Mouse (Mus musculus): ENCODE results near the gene Mrpl2. TPM values are rescaled to one million over a fixed set of nuclear protein-coding genes. Genes with fewer than 3 reads are reported as not detected.
A peak's percentile ranks its signal among the peaks of the same experiment; 100 is the strongest.

The Mrpl2 gene
- polyA plus RNA-seq, 1 experiment from 2014 or later = 94.8 TPM

DNA sequence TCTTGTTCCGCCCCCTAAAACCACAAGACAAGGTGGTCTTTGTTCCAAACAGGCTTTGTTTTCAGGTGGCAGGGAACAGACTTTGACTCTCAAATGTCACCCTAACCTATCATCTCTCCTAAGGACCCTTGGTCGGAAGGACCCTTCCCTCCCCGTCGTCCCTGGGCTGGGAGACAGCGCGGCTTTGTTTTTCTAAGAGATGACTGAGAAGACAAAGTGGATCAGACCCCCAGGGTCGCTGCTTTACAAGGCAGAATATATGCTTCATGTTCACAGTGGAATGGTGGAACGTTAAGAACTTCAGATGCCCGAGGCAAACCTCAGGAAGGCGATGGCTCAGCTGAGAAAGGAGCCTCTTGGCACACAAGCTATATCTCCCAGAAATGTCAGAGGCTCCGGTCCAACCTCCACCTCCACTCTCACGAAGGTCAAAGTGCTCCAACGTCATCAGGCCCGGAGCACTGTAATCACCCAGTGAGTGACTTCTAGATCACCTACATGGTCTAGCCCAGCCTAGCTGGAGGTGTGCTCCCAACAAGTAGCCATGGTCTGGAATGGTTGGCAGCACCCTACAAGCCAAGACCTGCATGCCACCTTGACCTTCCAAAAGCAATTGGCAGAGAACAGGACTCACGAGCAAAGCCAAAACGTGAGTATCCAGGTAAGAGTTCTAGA, 26.2 kb upstream of the Mrpl2 start:
- peak; percentile 52 for DNase-seq (ENCODE audit: low spot score)

GRCm38 (mm10) chr17:46621324-46621723, 24.7 kb upstream of the Mrpl2 start:
- DNase-seq (ENCODE audit: low spot score) = no peak
- H3K9me3 ChIP-seq (ENCODE audit: control insufficient read depth, low read length) = no peaks in the 10 kb centered on the region
- H3K4me3 ChIP-seq (ENCODE audit: low read depth, low read length) = no peak overlapping the region
- ATAC-seq (ENCODE audit: low FRiP score) = no peak
- H3K36me3 ChIP-seq (ENCODE audit: control insufficient read depth, insufficient read depth, low read length) = no peaks in the 10 kb centered on the region
- H3K27me3 ChIP-seq (ENCODE audit: control insufficient read depth, insufficient read depth, low read length) = no peaks in the 10 kb centered on the region
- 79% methylated on average over 15 of the region's 15 CpGs for WGBS
- peaks cover 22% of the 10 kb centered on the region for H3K4me1 ChIP-seq (replicated peaks; ENCODE audit: control insufficient read depth, insufficient read depth, low read length)
- no peak overlapping the region for H3K27ac ChIP-seq (ENCODE audit: low read depth, low read length)
- H3K9ac ChIP-seq (ENCODE audit: low read depth, low read length) = no peak overlapping the region
- no peak overlapping the region for H3K4me2 ChIP-seq (replicated peaks; ENCODE audit: low read depth, low read length)

More for the DNA sequence above, 26.2 kb upstream of the Mrpl2 start:
- Histone ChIP-seq H3K36me3 (ENCODE audit: control insufficient read depth, insufficient read depth, low read length) (no peaks in the 10 kb centered on the region), H3K4me2 (replicated peaks; ENCODE audit: low read depth, low read length) (peak overlapping the region; percentile 26), H3K4me1 (replicated peaks; ENCODE audit: control insufficient read depth, insufficient read depth, low read length) (peaks cover 22% of the 10 kb centered on the region), H3K4me3 (ENCODE audit: low read depth, low read length) (no peak overlapping the region), H3K27ac (ENCODE audit: low read depth, low read length) (peak overlapping the region; percentile 80), H3K9ac (ENCODE audit: low read depth, low read length) (peak overlapping the region; percentile 54), H3K27me3 (ENCODE audit: control insufficient read depth, insufficient read depth, low read length) (no peaks in the 10 kb centered on the region), H3K9me3 (ENCODE audit: control insufficient read depth, low read length) (no peaks in the 10 kb centered on the region)
- WGBS = 30% methylated on average over 16 of the region's 16 CpGs
- 0 out of 2 replicates have a peak, but pooled peaks have one; percentile 25 for ATAC-seq (ENCODE audit: low FRiP score)

DNA sequence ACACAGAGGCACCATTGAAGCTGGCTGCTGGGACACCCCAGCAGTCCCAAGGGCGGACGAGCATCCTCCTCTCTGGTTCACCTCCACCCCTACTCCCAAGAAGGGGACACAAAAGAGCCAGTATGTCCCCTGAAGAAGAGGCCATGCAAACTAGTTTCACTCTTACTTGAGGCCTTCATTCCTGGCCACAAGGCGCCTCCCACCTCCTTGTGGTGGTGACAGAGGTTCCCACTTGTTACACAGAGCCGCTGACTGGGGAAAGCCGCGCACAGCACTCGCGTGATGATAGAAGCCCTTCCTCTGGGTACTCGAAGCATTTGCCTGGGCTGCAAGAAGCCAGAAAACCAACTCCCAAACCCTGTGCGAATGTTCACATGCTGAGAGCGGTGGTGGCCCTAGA, 23.8 kb upstream of the Mrpl2 start:
- no peak overlapping the region for H3K27ac ChIP-seq (ENCODE audit: low read depth, low read length)
- WGBS = 76% methylated on average over 11 of the region's 11 CpGs
- H3K36me3 ChIP-seq (ENCODE audit: control insufficient read depth, insufficient read depth, low read length) = no peaks in the 10 kb centered on the region
- no peak overlapping the region for H3K4me3 ChIP-seq (ENCODE audit: low read depth, low read length)
- H3K4me1 ChIP-seq (replicated peaks; ENCODE audit: control insufficient read depth, insufficient read depth, low read length) = peaks cover 24% of the 10 kb centered on the region
- no peaks in the 10 kb centered on the region for H3K27me3 ChIP-seq (ENCODE audit: control insufficient read depth, insufficient read depth, low read length)
- no peaks in the 10 kb centered on the region for H3K9me3 ChIP-seq (ENCODE audit: control insufficient read depth, low read length)
- H3K9ac ChIP-seq (ENCODE audit: low read depth, low read length) = no peak overlapping the region
- no peak for ATAC-seq (ENCODE audit: low FRiP score)
- no peak for DNase-seq (ENCODE audit: low spot score)
- H3K4me2 ChIP-seq (replicated peaks; ENCODE audit: low read depth, low read length) = no peak overlapping the region

DNA sequence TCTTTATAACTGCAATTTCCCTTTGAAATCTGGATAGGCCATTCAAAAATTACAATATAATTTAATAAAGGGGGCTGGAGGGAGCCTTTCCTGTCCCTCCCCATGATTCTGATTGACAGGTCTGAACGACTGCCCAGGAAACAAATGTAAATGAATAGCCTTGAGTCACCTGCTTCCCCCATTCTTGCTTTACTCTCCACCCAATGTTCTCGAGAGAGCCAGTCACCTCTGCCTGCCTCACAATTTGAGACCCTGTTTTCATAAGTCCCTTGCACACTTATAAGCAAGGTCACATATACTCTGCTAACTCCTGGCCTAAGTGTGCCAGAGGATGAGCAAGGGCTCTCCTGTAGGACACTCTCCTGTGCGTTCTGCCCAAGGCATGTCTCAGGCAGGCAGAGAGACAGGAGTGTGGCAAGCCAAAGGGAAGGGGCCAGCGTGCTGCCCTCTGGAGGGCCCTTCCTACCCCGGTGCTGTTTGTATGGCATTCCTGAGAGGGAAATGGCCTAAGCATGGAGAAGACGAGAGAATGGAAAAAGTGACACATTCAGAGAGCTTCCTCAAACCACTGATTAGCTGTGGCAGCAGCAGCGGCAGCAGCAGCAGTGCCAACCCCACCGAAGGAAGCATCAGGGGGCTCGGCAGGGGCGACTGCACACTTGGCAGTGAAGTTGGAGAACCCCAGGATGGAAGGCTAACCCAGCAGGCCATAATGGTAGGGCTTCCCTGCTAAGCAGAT, 22.0 kb upstream of the Mrpl2 start:
- H3K9ac ChIP-seq (ENCODE audit: low read depth, low read length) = peak overlapping the region; percentile 23; the same call in 1 of the 2 replicates
- H3K4me2 ChIP-seq (replicated peaks; ENCODE audit: low read depth, low read length) = no peak overlapping the region
- peaks cover 22% of the 10 kb centered on the region for H3K4me1 ChIP-seq (replicated peaks; ENCODE audit: control insufficient read depth, insufficient read depth, low read length)

GRCm38 (mm10) chr17:46624598-46624997, 21.4 kb upstream of the Mrpl2 start:
- ATAC-seq (ENCODE audit: low FRiP score) (no peak), DNase-seq (ENCODE audit: low spot score) (no peak)
- WGBS = 72% methylated on average over 12 of the region's 12 CpGs
- Histone ChIP-seq H3K27me3 (ENCODE audit: control insufficient read depth, insufficient read depth, low read length) (no peaks in the 10 kb centered on the region), H3K4me3 (ENCODE audit: low read depth, low read length) (no peak overlapping the region; the same call in 1 of the 2 replicates), H3K4me1 (replicated peaks; ENCODE audit: control insufficient read depth, insufficient read depth, low read length) (peaks cover 20% of the 10 kb centered on the region), H3K9ac (ENCODE audit: low read depth, low read length) (no peak overlapping the region), H3K9me3 (ENCODE audit: control insufficient read depth, low read length) (no peaks in the 10 kb centered on the region), H3K36me3 (ENCODE audit: control insufficient read depth, insufficient read depth, low read length) (no peaks in the 10 kb centered on the region), H3K4me2 (replicated peaks; ENCODE audit: low read depth, low read length) (no peak overlapping the region), H3K27ac (ENCODE audit: low read depth, low read length) (no peak overlapping the region)

More for the DNA sequence above, 22.0 kb upstream of the Mrpl2 start:
- Histone ChIP-seq H3K36me3 (ENCODE audit: control insufficient read depth, insufficient read depth, low read length) (no peaks in the 10 kb centered on the region), H3K9me3 (ENCODE audit: control insufficient read depth, low read length) (no peaks in the 10 kb centered on the region), H3K4me3 (ENCODE audit: low read depth, low read length) (no peak overlapping the region; the same call in 1 of the 2 replicates), H3K27ac (ENCODE audit: low read depth, low read length) (peak overlapping the region; percentile 33; the same call in 1 of the 2 replicates), H3K27me3 (ENCODE audit: control insufficient read depth, insufficient read depth, low read length) (no peaks in the 10 kb centered on the region)
- 30% methylated on average over 10 of the region's 10 CpGs for WGBS
- ATAC-seq (ENCODE audit: low FRiP score) (no peak), DNase-seq (ENCODE audit: low spot score) (no peak)

- Histone ChIP-seq H3K9me3 (ENCODE audit: control insufficient read depth, low read length) (no peaks in the 10 kb centered on the region), H3K27ac (ENCODE audit: low read depth, low read length) (no peak overlapping the region)
These were observed 18.6 kb upstream of the Mrpl2 start for GRCm38 (mm10) chr17:46627409-46627808.

DNA sequence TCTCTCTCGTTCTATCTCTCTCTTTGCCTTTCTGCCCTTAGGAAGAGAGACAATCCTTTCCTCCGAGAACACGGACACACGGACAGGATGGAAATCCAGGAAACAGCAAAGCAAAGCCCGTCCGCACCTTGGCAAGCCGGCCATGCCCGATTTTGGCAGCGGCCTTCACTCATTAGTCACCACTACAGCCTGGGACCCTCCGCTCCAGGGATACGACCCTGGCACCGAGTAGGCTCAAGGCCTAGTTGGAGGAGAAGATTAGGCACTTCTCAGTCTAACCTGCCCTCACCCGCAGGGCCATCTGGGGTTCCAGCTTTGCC, 17.6 kb upstream of the Mrpl2 start:
- no peaks in the 10 kb centered on the region for H3K27me3 ChIP-seq (ENCODE audit: control insufficient read depth, insufficient read depth, low read length)
- no peaks in the 10 kb centered on the region for H3K36me3 ChIP-seq (ENCODE audit: control insufficient read depth, insufficient read depth, low read length)
- peak overlapping the region; percentile 95 for H3K9ac ChIP-seq (ENCODE audit: low read depth, low read length)
- under 1% methylated on average over 13 of the region's 13 CpGs for WGBS
- H3K27ac ChIP-seq (ENCODE audit: low read depth, low read length) = peak overlapping the region; percentile 88; the same call in 1 of the 2 replicates
- peak overlapping the region; percentile 95 for H3K4me3 ChIP-seq (ENCODE audit: low read depth, low read length)
- ATAC-seq (ENCODE audit: low FRiP score) = peak; percentile 26; the same call in 1 of the 2 replicates
- DNase-seq (ENCODE audit: low spot score) = no peak
- no peaks in the 10 kb centered on the region for H3K9me3 ChIP-seq (ENCODE audit: control insufficient read depth, low read length)
- H3K4me2 ChIP-seq (replicated peaks; ENCODE audit: low read depth, low read length) = peak overlapping the region; percentile 63
- H3K4me1 ChIP-seq (replicated peaks; ENCODE audit: control insufficient read depth, insufficient read depth, low read length) = peaks cover 21% of the 10 kb centered on the region

More at GRCm38 (mm10) chr17:46627409-46627808, 18.6 kb upstream of the Mrpl2 start:
- Histone ChIP-seq H3K4me3 (ENCODE audit: low read depth, low read length) (peak overlapping the region; percentile 95), H3K36me3 (ENCODE audit: control insufficient read depth, insufficient read depth, low read length) (no peaks in the 10 kb centered on the region), H3K9ac (ENCODE audit: low read depth, low read length) (no peak overlapping the region; the same call in 1 of the 2 replicates), H3K4me1 (replicated peaks; ENCODE audit: control insufficient read depth, insufficient read depth, low read length) (peaks cover 21% of the 10 kb centered on the region), H3K27me3 (ENCODE audit: control insufficient read depth, insufficient read depth, low read length) (no peaks in the 10 kb centered on the region), H3K4me2 (replicated peaks; ENCODE audit: low read depth, low read length) (peak overlapping the region; percentile 63)
- ATAC-seq (ENCODE audit: low FRiP score) (no peak), DNase-seq (ENCODE audit: low spot score) (no peak)
- WGBS = 59% methylated on average over 6 of the region's 6 CpGs

GRCm38 (mm10) chr17:46628791-46629684, 17.0 kb upstream of the Mrpl2 start, which contains the start of gene Ptk7:
Ptk7 (minus strand) TSS chr17:46629504.
- peak; percentile 94 for DNase-seq (ENCODE audit: low spot score)
- peak within 1 kb of the TSS; percentile 95 for H3K4me3 ChIP-seq (ENCODE audit: low read depth, low read length)
- no peaks in the 10 kb centered on the region for H3K36me3 ChIP-seq (ENCODE audit: control insufficient read depth, insufficient read depth, low read length)
- ATAC-seq (ENCODE audit: low FRiP score) = peak; percentile 79
- no peaks in the 10 kb centered on the region for H3K9me3 ChIP-seq (ENCODE audit: control insufficient read depth, low read length)
- WGBS = under 1% methylated on average over 46 of the region's 90 CpGs
- H3K4me1 ChIP-seq (replicated peaks; ENCODE audit: control insufficient read depth, insufficient read depth, low read length) = peaks cover 20% of the 10 kb centered on the region
- peak within 1 kb of the TSS; percentile 95 for H3K9ac ChIP-seq (ENCODE audit: low read depth, low read length)
- no peaks in the 10 kb centered on the region for H3K27me3 ChIP-seq (ENCODE audit: control insufficient read depth, insufficient read depth, low read length)
- H3K27ac ChIP-seq (ENCODE audit: low read depth, low read length) = peak within 1 kb of the TSS; percentile 88
- peak within 1 kb of the TSS; percentile 63 for H3K4me2 ChIP-seq (replicated peaks; ENCODE audit: low read depth, low read length)

Measured in hindbrain, embryonic 11.5 days (tissue).